Mouse (Mus musculus) CH12.LX (cell line): ENCODE measurements around the gene Zfp420. TPM values are rescaled to one million over a fixed set of nuclear protein-coding genes. Genes with fewer than 3 reads are reported as not detected.

Experiments used
- DNase-seq: peaks from one replicate; pipeline ENCODE4 v3.0.0-alpha.2; 2013; ENCODE audit errors: extremely low read depth
- H3K27ac ChIP-seq: 2 replicates; pipeline ENCODE4 v1.5.1; 2012; ENCODE audit warnings: low read depth, mild to moderate bottlenecking, control low read depth, moderate library complexity; ENCODE audit not compliant: insufficient read depth
- H3K27me3 ChIP-seq: replicated peaks from 2 replicates; pipeline ENCODE3; 2012; ENCODE audit warnings: inconsistent platforms
- H3K36me3 ChIP-seq, 2 experiments: replicated peaks in 1 of 2; 2 replicates each; pipeline versions ENCODE3 to v1.6.1; 2012; ENCODE audit warnings: inconsistent platforms in 1 of 2, low read length in 1 of 2, mild to moderate bottlenecking in 1 of 2, mixed read lengths in 1 of 2, moderate library complexity in 1 of 2; ENCODE audit not compliant: control insufficient read depth in 1 of 2, insufficient read depth in 1 of 2
- H3K4me1 ChIP-seq, 2 experiments: 2 replicates each; pipeline ENCODE4 v1.6.1; 2012; ENCODE audit warnings: inconsistent platforms in 1 of 2, moderate library complexity in 1 of 2; ENCODE audit not compliant: insufficient read depth in 2 of 2, control insufficient read depth in 1 of 2
- H3K4me2 ChIP-seq: 2 replicates; pipeline ENCODE4 v1.6.1; 2012; ENCODE audit warnings: low read depth, mild to moderate bottlenecking, control low read depth; ENCODE audit not compliant: poor library complexity, insufficient read depth, severe bottlenecking
- H3K4me3 ChIP-seq, 3 experiments: fragments of 150-350 bp in 1 of 3; sonication (generic) in 1 of 3; replicated peaks in 1 of 3; 2 replicates each; pipeline versions ENCODE3 to v1.5.1; 2011 to 2012; ENCODE audit warnings: low read depth in 2 of 3, low read length in 2 of 3, mild to moderate bottlenecking in 2 of 3, moderate library complexity in 2 of 3, control low read depth in 1 of 3, improper control_type of control experiment in 1 of 3, inconsistent platforms in 1 of 3, mixed read lengths in 1 of 3; ENCODE audit not compliant: poor library complexity in 1 of 3
- H3K79me2 ChIP-seq: replicated peaks from 2 replicates; pipeline ENCODE4 v1.6.1; 2012; ENCODE audit warnings: mild to moderate bottlenecking, moderate library complexity; ENCODE audit not compliant: control insufficient read depth, poor library complexity, insufficient read depth, severe bottlenecking; ENCODE audit errors: extremely low read depth
- H3K9ac ChIP-seq: 2 replicates; pipeline ENCODE4 v1.6.1; 2012; ENCODE audit warnings: low read depth, mild to moderate bottlenecking, control low read depth, moderate library complexity; ENCODE audit not compliant: insufficient read depth
- H3K9me3 ChIP-seq: replicated peaks from 2 replicates; pipeline ENCODE3; 2012; ENCODE audit warnings: low read length, inconsistent platforms, mixed read lengths
- BHLHE40 ChIP-seq: IDR thresholded peaks from 2 replicates; pipeline ENCODE4 v1.6.1; 2011; ENCODE audit warnings: mild to moderate bottlenecking, low read depth, low read length, improper control_type of control experiment
- E2F4 ChIP-seq: IDR thresholded peaks from 2 replicates; pipeline ENCODE4 v1.6.1; 2011; ENCODE audit warnings: low read depth, low read length, improper control_type of control experiment; ENCODE audit not compliant: insufficient replicate concordance
- ELF1 ChIP-seq: IDR thresholded peaks from 2 replicates; pipeline ENCODE4 v1.6.1; 2014; ENCODE audit warnings: low read depth, mild to moderate bottlenecking, inconsistent platforms, low read length, improper control_type of control experiment
- EP300 ChIP-seq: IDR thresholded peaks from 2 replicates; pipeline ENCODE4 v1.6.1; 2011; ENCODE audit warnings: low read length, improper control_type of control experiment
- HCFC1 ChIP-seq: IDR thresholded peaks from 2 replicates; pipeline ENCODE4 v1.6.1; 2012; ENCODE audit warnings: low read depth, mild to moderate bottlenecking, inconsistent platforms, low read length, improper control_type of control experiment
- JUND ChIP-seq: conservative IDR thresholded peaks from 2 replicates; pipeline ENCODE4 v1.6.1; 2011; ENCODE audit warnings: low read depth, low read length, improper control_type of control experiment
- MAFK ChIP-seq: IDR thresholded peaks from 2 replicates; pipeline ENCODE4 v1.6.1; 2011; ENCODE audit warnings: low read length, improper control_type of control experiment; ENCODE audit not compliant: insufficient replicate concordance
- MAX ChIP-seq: IDR thresholded peaks from 2 replicates; pipeline ENCODE4 v1.6.1; 2011; ENCODE audit warnings: low read length, improper control_type of control experiment
- MYC ChIP-seq: IDR thresholded peaks from 2 replicates; pipeline ENCODE4 v1.6.1; 2011; ENCODE audit warnings: low read depth, mild to moderate bottlenecking, improper control_type of control experiment, low read length
- NELFE ChIP-seq: IDR thresholded peaks from 2 replicates; pipeline ENCODE4 v1.6.1; 2011; ENCODE audit warnings: low read depth, low read length, improper control_type of control experiment
- NRF1 ChIP-seq: IDR thresholded peaks from 2 replicates; pipeline ENCODE4 v1.6.1; 2014; ENCODE audit warnings: low read depth, mild to moderate bottlenecking, inconsistent platforms, low read length, improper control_type of control experiment, moderate library complexity
- POLR2AphosphoS2 ChIP-seq: IDR thresholded peaks from 2 replicates; pipeline ENCODE4 v1.6.1; 2011; ENCODE audit warnings: low read depth, low read length, improper control_type of control experiment
- RAD21 ChIP-seq: IDR thresholded peaks from 2 replicates; pipeline ENCODE4 v1.6.1; 2011; ENCODE audit warnings: low read depth, mild to moderate bottlenecking, low read length, improper control_type of control experiment, moderate library complexity
- RCOR1 ChIP-seq: conservative IDR thresholded peaks from 2 replicates; pipeline ENCODE4 v1.6.1; 2012; ENCODE audit warnings: low read depth, mild to moderate bottlenecking, inconsistent platforms, low read length, improper control_type of control experiment
- USF2 ChIP-seq: conservative IDR thresholded peaks from 2 replicates; pipeline ENCODE4 v1.6.1; 2011; ENCODE audit warnings: low read depth, low read length, improper control_type of control experiment
- ZC3H11A ChIP-seq: IDR thresholded peaks from 2 replicates; pipeline ENCODE4 v1.6.1; 2012; ENCODE audit warnings: low read depth, mild to moderate bottlenecking, inconsistent platforms, low read length, improper control_type of control experiment
- ZKSCAN1 ChIP-seq: IDR thresholded peaks from 2 replicates; pipeline ENCODE4 v1.6.1; 2012; ENCODE audit warnings: low read depth, inconsistent platforms, low read length, improper control_type of control experiment, borderline replicate concordance
- ZMIZ1 ChIP-seq: IDR thresholded peaks from 2 replicates; pipeline ENCODE4 v1.6.1; 2012; ENCODE audit warnings: low read depth, mild to moderate bottlenecking, inconsistent platforms, low read length, improper control_type of control experiment
- dilution Hi-C: fragments of 300-500 bp; cut with MboI; formaldehyde crosslinking; loops from 2 replicates; pipeline ENCODE4 v1.14.3; 2020; ENCODE audit warnings: low sequenced_read_pairs; ENCODE audit not compliant: extremely low pct_unique_long_range_greater_than_20kb, extremely low pct_ligation_motif_present
- in situ Hi-C: fragments of 300-500 bp; cut with MboI; formaldehyde crosslinking; loops from 3 replicates; pipeline ENCODE4 v1.14.3; 2019; ENCODE audit warnings: low sequenced_read_pairs, low pct_ligation_motif_present, low pct_unique_long_range_greater_than_20kb, mixed read lengths
- polyA plus RNA-seq: library from polyadenylated mRNA; unstranded; fragments of >175 nt; gene quantifications from 2 replicates; pipeline ENCODE4 v1.2.1, GENCODE M21; 2012; ENCODE audit warnings: low read depth; ENCODE audit not compliant: insufficient read length
- total RNA-seq, 2 experiments: library from RNA; depleted of rRNA; stranded (reverse); fragments of 300-350 nt in 1 of 2; fragments of >200 nt in 1 of 2; gene quantifications; 2 replicates each; pipeline ENCODE4 v1.2.3; 2012 to 2014

Zfp420 gene
- total and polyA plus RNA-seq, 3 experiments = 2.5 to 4.8 (median 3.3) TPM

DNA sequence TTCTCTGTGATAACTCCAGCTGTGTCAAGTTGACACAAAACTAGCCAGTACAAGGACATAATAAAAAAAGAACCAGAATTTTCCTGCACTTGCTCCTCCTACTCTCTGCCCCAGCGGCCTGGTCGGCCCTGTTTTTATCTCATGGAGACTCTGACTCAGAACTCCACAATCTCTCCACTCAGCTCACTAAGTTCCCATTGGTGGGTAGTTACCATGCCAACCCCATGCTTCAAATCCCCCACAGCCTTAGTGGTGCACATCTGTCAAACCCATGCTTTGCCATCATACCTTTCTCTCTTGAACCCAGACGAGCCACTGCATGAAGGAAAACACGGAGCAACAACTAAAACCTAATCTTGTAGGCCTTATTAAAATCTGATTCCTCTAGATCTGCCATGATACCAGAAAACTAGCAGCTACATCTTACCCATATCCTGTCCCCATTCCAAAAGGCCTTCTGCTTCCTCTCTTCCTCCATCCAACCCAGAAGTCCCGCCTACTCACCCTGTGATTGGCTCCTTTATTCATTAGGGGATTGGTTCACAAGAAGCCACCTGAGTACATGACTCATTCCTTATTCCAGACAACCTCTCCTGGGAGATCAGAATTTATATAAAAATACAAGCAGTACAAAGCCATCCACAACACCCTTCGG lies 61.8 kb downstream of the Zfp420 start (continued):
- TF ChIP-seq NELFE (no peak), ELF1 (peak; percentile 27; the same call in 1 of the 2 replicates), USF2 (no peak), JUND (peak; percentile 55), EP300 (no peak), RAD21 (no peak), RCOR1 (no peak), MAFK (no peak), ZMIZ1 (no peak), BHLHE40 (no peak), POLR2AphosphoS2 (no peak), NRF1 (no peak), ZKSCAN1 (no peak), MAX (0 out of 2 replicates have a peak, but pooled peaks have one; percentile 12), E2F4 (no peak)

DNA sequence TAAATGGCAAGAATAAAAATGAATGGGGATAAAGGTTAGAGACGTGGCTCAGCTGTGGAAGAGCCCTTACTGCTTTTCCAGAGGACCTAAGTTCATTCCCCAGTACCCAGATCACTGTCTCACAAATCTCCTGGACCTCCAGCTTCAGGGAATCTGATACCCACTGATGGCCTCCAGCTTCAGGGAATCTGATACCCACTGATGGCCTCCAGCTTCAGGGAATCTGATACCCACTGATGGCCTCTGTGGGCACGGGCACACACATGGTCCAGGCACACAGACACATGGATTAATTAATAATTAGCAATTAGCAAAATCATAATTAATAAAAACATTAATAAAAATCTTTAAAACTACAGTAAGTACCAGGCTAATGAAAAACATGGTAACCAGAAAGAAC lies 63.0 kb downstream of the Zfp420 start:
- Histone ChIP-seq H3K9me3 (peaks cover 5% of the 10 kb centered on the region), H3K27ac (no peak overlapping the region), H3K4me2 (no peak overlapping the region), H3K79me2 (no peaks in the 10 kb centered on the region), H3K36me3 (peaks cover 0 to 19% of the 10 kb centered on the region in 2 experiments), H3K4me3 (no peak overlapping the region), H3K27me3 (no peaks in the 10 kb centered on the region), H3K9ac (no peak overlapping the region), H3K4me1 (peaks cover 0 to 18% of the 10 kb centered on the region in 2 experiments; a peak in 2 of 4 replicates)
- in situ Hi-C loops = no loop called here
- TF ChIP-seq ZC3H11A (no peak), EP300 (no peak), BHLHE40 (no peak), MYC (no peak), POLR2AphosphoS2 (no peak), HCFC1 (no peak)
- no peak for DNase-seq
- dilution Hi-C loops = no loop called here

Other genes with a start within 250 kb of the Zfp420 start
- 0.04 TPM in 1 of 2 replicates, not detected in the other for gene Catsperg2, start 132.9 kb upstream of the Zfp420 start, total RNA-seq (2012; rRNA removed)
- gene Catsperg2, start 132.9 kb upstream of the Zfp420 start, total RNA-seq (2014; rRNA removed) = not detected in 2 replicates
- gene Catsperg2, start 132.9 kb upstream of the Zfp420 start, polyA plus RNA-seq = not detected in 2 replicates
- gene Zfp84, start 91.4 kb upstream of the Zfp420 start, total RNA-seq (2012; rRNA removed) = 9.6 and 10.4 TPM in 2 replicates
- gene Zfp84, start 91.4 kb upstream of the Zfp420 start, total RNA-seq (2014; rRNA removed) = 8.5 and 9.2 TPM in 2 replicates
- gene Zfp84, start 91.4 kb upstream of the Zfp420 start, polyA plus RNA-seq = 7.7 and 7.9 TPM in 2 replicates
- 0.50 and 0.76 TPM in 2 replicates for gene Zfp30, start 76.0 kb upstream of the Zfp420 start, total RNA-seq (2012; rRNA removed)
- gene Zfp30, start 76.0 kb upstream of the Zfp420 start, total RNA-seq (2014; rRNA removed) = 0.54 TPM in 2 replicates
- 0.45 and 0.76 TPM in 2 replicates for gene Zfp30, start 76.0 kb upstream of the Zfp420 start, polyA plus RNA-seq
- 7.6 and 7.8 TPM in 2 replicates for gene Zfp790, start 43.9 kb upstream of the Zfp420 start, total RNA-seq (2012; rRNA removed)
- 4.1 and 5.8 TPM in 2 replicates for gene Zfp790, start 43.9 kb upstream of the Zfp420 start, total RNA-seq (2014; rRNA removed)
- gene Zfp790, start 43.9 kb upstream of the Zfp420 start, polyA plus RNA-seq = 4.4 and 4.6 TPM in 2 replicates
- gene Zfp940, start 6.3 kb upstream of the Zfp420 start, total RNA-seq (2012; rRNA removed) = 10.9 and 12.6 TPM in 2 replicates
- 16.5 and 19.7 TPM in 2 replicates for gene Zfp940, start 6.3 kb upstream of the Zfp420 start, total RNA-seq (2014; rRNA removed)
- gene Zfp940, start 6.3 kb upstream of the Zfp420 start, polyA plus RNA-seq = 13.3 and 16.3 TPM in 2 replicates
- gene Zfp27, start 46.6 kb downstream of the Zfp420 start, total RNA-seq (2012; rRNA removed) = 8.4 and 9.1 TPM in 2 replicates
- gene Zfp27, start 46.6 kb downstream of the Zfp420 start, total RNA-seq (2014; rRNA removed) = 9.0 and 9.1 TPM in 2 replicates
- 8.6 and 9.7 TPM in 2 replicates for gene Zfp27, start 46.6 kb downstream of the Zfp420 start, polyA plus RNA-seq
- 3.4 and 3.5 TPM in 2 replicates for gene Zfp383, start 48.2 kb downstream of the Zfp420 start, total RNA-seq (2012; rRNA removed)
- 3.4 and 3.9 TPM in 2 replicates for gene Zfp383, start 48.2 kb downstream of the Zfp420 start, total RNA-seq (2014; rRNA removed)
- 2.7 and 3.1 TPM in 2 replicates for gene Zfp383, start 48.2 kb downstream of the Zfp420 start, polyA plus RNA-seq
- 4.3 and 4.7 TPM in 2 replicates for gene Zfp74, start 94.1 kb downstream of the Zfp420 start, total RNA-seq (2012; rRNA removed)
- gene Zfp74, start 94.1 kb downstream of the Zfp420 start, total RNA-seq (2014; rRNA removed) = 3.8 and 4.1 TPM in 2 replicates
- 6.7 and 6.9 TPM in 2 replicates for gene Zfp74, start 94.1 kb downstream of the Zfp420 start, polyA plus RNA-seq
- gene Zfp568, start 124.0 kb downstream of the Zfp420 start, total RNA-seq (2012; rRNA removed) = 10.6 and 12.9 TPM in 2 replicates
- 12.6 and 15.1 TPM in 2 replicates for gene Zfp568, start 124.0 kb downstream of the Zfp420 start, total RNA-seq (2014; rRNA removed)
- gene Zfp568, start 124.0 kb downstream of the Zfp420 start, polyA plus RNA-seq = 10.8 and 11.5 TPM in 2 replicates
- gene Zfp14, start 191.4 kb downstream of the Zfp420 start, total RNA-seq (2012; rRNA removed) = 0.34 TPM in 2 replicates
- 0.34 and 0.96 TPM in 2 replicates for gene Zfp14, start 191.4 kb downstream of the Zfp420 start, total RNA-seq (2014; rRNA removed)
- 0.31 and 0.54 TPM in 2 replicates for gene Zfp14, start 191.4 kb downstream of the Zfp420 start, polyA plus RNA-seq
- gene Zfp82, start 212.9 kb downstream of the Zfp420 start, total RNA-seq (2012; rRNA removed) = 6.9 and 7.0 TPM in 2 replicates
- gene Zfp82, start 212.9 kb downstream of the Zfp420 start, total RNA-seq (2014; rRNA removed) = 7.1 TPM in 2 replicates
- 4.5 and 4.9 TPM in 2 replicates for gene Zfp82, start 212.9 kb downstream of the Zfp420 start, polyA plus RNA-seq
- 0.50 TPM in 1 of 2 replicates, not detected in the other for gene Gm26920, start 230.4 kb downstream of the Zfp420 start, total RNA-seq (2012; rRNA removed)
- gene Gm26920, start 230.4 kb downstream of the Zfp420 start, total RNA-seq (2014; rRNA removed) = not detected in 2 replicates
- 1.1 TPM in 1 of 2 replicates, not detected in the other for gene Gm26920, start 230.4 kb downstream of the Zfp420 start, polyA plus RNA-seq
- 5.5 and 6.5 TPM in 2 replicates for gene Zfp566, start 230.5 kb downstream of the Zfp420 start, total RNA-seq (2012; rRNA removed)
- gene Zfp566, start 230.5 kb downstream of the Zfp420 start, total RNA-seq (2014; rRNA removed) = 3.5 and 4.9 TPM in 2 replicates
- 9.1 TPM in 2 replicates for gene Zfp566, start 230.5 kb downstream of the Zfp420 start, polyA plus RNA-seq
- gene Zfp260, start 234.8 kb downstream of the Zfp420 start, total RNA-seq (2012; rRNA removed) = 11.1 and 11.4 TPM in 2 replicates
- gene Zfp260, start 234.8 kb downstream of the Zfp420 start, total RNA-seq (2014; rRNA removed) = 18.1 and 19.6 TPM in 2 replicates
- gene Zfp260, start 234.8 kb downstream of the Zfp420 start, polyA plus RNA-seq = 11.5 and 13.7 TPM in 2 replicates